Mouse (Mus musculus) forebrain, embryonic 11.5 days (tissue): ENCODE measurements at regions not wholly inside any gene's neighbourhood (a gene's known extent, or its start where the extent isn't known, plus 50 kb on each side); places are given as distances from the start of the nearest gene placed in this dataset.

Source experiments
- ATAC-seq: fragments of 200-750 bp; cut with Nextera tagmentation; replicated peaks from 2 replicates; pipeline ENCODE4 v1.8.0; 2017; ENCODE audit warnings: moderate TSS enrichment; ENCODE audit not compliant: low FRiP score
- DNase-seq: peaks from one replicate; pipeline ENCODE4 v3.0.0-alpha.2; 2017; ENCODE audit warnings: low spot score
- H3K27ac ChIP-seq: fragments of 300-500 bp; sonication (generic); 2 replicates; pipeline ENCODE4 v1.5.1; 2014; ENCODE audit warnings: low read depth, low read length
- H3K27me3 ChIP-seq: fragments of 300-500 bp; sonication (generic); 2 replicates; pipeline ENCODE4 v1.6.1; 2014; ENCODE audit warnings: mild to moderate bottlenecking, low read length, mixed read lengths; ENCODE audit not compliant: control insufficient read depth, insufficient read depth
- H3K36me3 ChIP-seq: fragments of 300-500 bp; sonication (generic); 2 replicates; pipeline ENCODE4 v1.6.1; 2014; ENCODE audit warnings: mild to moderate bottlenecking, low read length, moderate library complexity, mixed read lengths; ENCODE audit not compliant: control insufficient read depth, insufficient read depth
- H3K4me1 ChIP-seq: fragments of 300-500 bp; sonication (generic); replicated peaks from 2 replicates; pipeline ENCODE4 v1.6.1; 2014; ENCODE audit warnings: low read length, mixed read lengths; ENCODE audit not compliant: control insufficient read depth, insufficient read depth
- H3K4me2 ChIP-seq: fragments of 300-500 bp; sonication (generic); 2 replicates; pipeline ENCODE4 v1.6.1; 2014; ENCODE audit warnings: low read depth, mild to moderate bottlenecking, low read length, moderate library complexity, mixed read lengths; ENCODE audit not compliant: severe bottlenecking
- H3K4me3 ChIP-seq: fragments of 300-500 bp; sonication (generic); 2 replicates; pipeline ENCODE4 v1.5.1; 2014; ENCODE audit warnings: low read depth, low read length
- H3K9ac ChIP-seq: fragments of 300-500 bp; sonication (generic); 2 replicates; pipeline ENCODE4 v1.6.1; 2014; ENCODE audit warnings: low read length
- H3K9me3 ChIP-seq: fragments of 300-500 bp; sonication (generic); 2 replicates; pipeline ENCODE4 v1.6.1; 2016; ENCODE audit warnings: low read length, mixed read lengths; ENCODE audit not compliant: control insufficient read depth
- WGBS: fragments of 180-500 bp; shearing (Covaris S2); extraction: QIAGEN DNeasy Blood & Tissue Kit; methylation state at CpG from one replicate; pipeline ENCODE4 v1.1.7; 2014; 5-methylcytosine and 5-hydroxymethylcytosine counted together

DNA sequence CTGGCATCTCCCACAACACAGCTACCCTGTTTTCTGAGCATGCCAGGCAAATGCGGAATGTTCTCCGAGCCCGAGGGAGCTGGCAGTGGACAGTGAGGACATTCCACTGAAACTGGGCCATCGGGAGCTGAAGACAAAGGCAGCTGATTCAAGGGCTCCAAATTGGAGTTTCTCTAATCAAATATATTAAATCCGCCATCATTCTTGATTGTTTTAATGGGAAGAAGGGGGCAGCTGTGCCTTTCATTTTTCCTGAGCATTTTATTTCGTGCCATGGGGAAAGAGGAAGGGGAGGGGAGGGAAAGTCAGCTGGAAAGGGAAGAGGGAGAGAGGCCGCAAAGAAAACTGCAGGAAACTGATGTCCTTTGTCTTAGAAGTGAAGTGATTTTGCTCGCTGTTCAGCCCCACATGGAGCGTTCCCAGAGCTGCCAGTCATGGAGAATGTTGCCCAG is 373.9 kb downstream of the Cog6 start:
- Histone ChIP-seq H3K4me1 (peaks cover 8% of the 10 kb centered on the region), H3K4me2 (no peak overlapping the region), H3K9me3 (no peaks in the 10 kb centered on the region), H3K36me3 (no peaks in the 10 kb centered on the region), H3K9ac (no peak overlapping the region), H3K4me3 (no peak overlapping the region), H3K27ac (no peak overlapping the region), H3K27me3 (no peaks in the 10 kb centered on the region)
- no peak for ATAC-seq
- no peak for DNase-seq
- WGBS = 62% methylated on average over 9 of the region's 9 CpGs

GRCm38 (mm10) chr3:52641226-52642181 is 373.4 kb downstream of the Foxo1 start:
- Histone ChIP-seq H3K4me1 (peaks cover 8% of the 10 kb centered on the region), H3K4me2 (no peak overlapping the region), H3K27me3 (no peaks in the 10 kb centered on the region), H3K36me3 (no peaks in the 10 kb centered on the region), H3K9ac (no peak overlapping the region), H3K9me3 (no peaks in the 10 kb centered on the region), H3K4me3 (no peak overlapping the region), H3K27ac (no peak overlapping the region)
- DNase-seq = no peak
- WGBS = 83% methylated on average over 10 of the region's 10 CpGs
- ATAC-seq = no peak

- Histone ChIP-seq H3K4me1 (peaks cover 8% of the 10 kb centered on the region), H3K36me3 (no peaks in the 10 kb centered on the region), H3K27ac (no peak overlapping the region), H3K4me3 (no peak overlapping the region), H3K9ac (no peak overlapping the region), H3K9me3 (no peaks in the 10 kb centered on the region), H3K27me3 (no peaks in the 10 kb centered on the region), H3K4me2 (no peak overlapping the region)
- DNase-seq (no peak), ATAC-seq (no peak)
- WGBS = 69% methylated on average over 16 of the region's 16 CpGs
Measured at GRCm38 (mm10) chr3:52640250-52641147, 372.4 kb downstream of the Foxo1 start.

- DNase-seq = no peak
- Histone ChIP-seq H3K4me1 (peaks cover 1% of the 10 kb centered on the region), H3K9me3 (no peaks in the 10 kb centered on the region), H3K27ac (no peak overlapping the region), H3K36me3 (no peaks in the 10 kb centered on the region), H3K27me3 (no peaks in the 10 kb centered on the region), H3K4me2 (no peak overlapping the region), H3K9ac (no peak overlapping the region), H3K4me3 (no peak overlapping the region)
- ATAC-seq = no peak
- WGBS = 87% methylated on average over 5 of the region's 5 CpGs
Measured at GRCm38 (mm10) chr3:52638816-52639215, 370.7 kb downstream of the Foxo1 start.

DNA sequence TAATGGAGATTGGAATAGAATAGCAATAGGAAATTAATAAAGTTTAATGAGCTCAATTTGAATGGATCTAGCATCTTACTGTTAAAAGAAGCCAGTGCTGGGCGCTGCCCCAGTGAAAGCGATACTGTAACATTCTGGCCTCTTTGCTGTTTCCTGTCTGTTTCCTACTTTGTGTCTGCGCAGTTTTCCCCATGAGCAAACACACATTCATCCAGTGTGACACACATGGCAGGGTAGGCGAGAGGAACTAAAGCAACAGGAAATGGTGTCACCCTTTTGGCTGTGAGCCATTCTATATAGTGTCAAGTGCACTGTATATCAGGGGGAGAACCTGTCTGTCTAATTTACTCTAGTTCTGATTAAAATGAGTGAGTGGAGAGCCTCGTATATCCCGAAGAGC is 366.2 kb downstream of the Foxo1 start:
- no peaks in the 10 kb centered on the region for H3K36me3 ChIP-seq
- DNase-seq (no peak), ATAC-seq (no peak)
- H3K4me1 ChIP-seq = no peaks in the 10 kb centered on the region
- no peak overlapping the region; the same call in 1 of the 2 replicates for H3K9ac ChIP-seq
- no peak overlapping the region for H3K4me3 ChIP-seq
- WGBS = 71% methylated on average over 6 of the region's 6 CpGs
- H3K27me3 ChIP-seq = no peaks in the 10 kb centered on the region
- no peak overlapping the region for H3K4me2 ChIP-seq
- H3K27ac ChIP-seq = no peak overlapping the region
- no peaks in the 10 kb centered on the region for H3K9me3 ChIP-seq

- Histone ChIP-seq H3K9me3 (no peaks in the 10 kb centered on the region), H3K36me3 (no peaks in the 10 kb centered on the region), H3K9ac (no peak overlapping the region), H3K4me3 (no peak overlapping the region), H3K4me1 (no peaks in the 10 kb centered on the region), H3K4me2 (no peak overlapping the region), H3K27me3 (no peaks in the 10 kb centered on the region), H3K27ac (no peak overlapping the region)
- ATAC-seq (no peak), DNase-seq (no peak)
- 76% methylated on average over 15 of the region's 15 CpGs for WGBS
Measured at GRCm38 (mm10) chr3:52633491-52634100, 365.5 kb downstream of the Foxo1 start.

DNA sequence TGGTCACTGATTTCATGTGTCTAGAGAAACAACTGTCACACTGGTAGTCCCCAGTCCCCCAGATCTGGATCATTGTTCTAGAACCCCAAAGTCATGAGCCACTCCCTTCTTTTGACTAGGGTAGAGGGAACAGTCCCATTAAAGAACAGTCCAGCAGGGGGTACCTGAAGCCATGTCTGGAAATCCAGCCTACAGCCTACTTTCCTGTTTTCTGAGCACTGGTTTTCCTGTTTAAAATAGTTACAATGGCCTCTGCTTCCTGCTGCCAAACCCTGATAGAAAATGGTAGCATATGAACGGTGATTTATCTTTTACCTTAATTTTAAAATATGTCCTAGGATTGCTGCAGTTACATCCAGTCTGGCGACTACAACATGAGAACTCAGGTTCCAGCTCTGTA is 364.5 kb downstream of the Foxo1 start:
- Histone ChIP-seq H3K9me3 (no peaks in the 10 kb centered on the region), H3K9ac (no peak overlapping the region), H3K4me3 (no peak overlapping the region), H3K27ac (no peak overlapping the region), H3K27me3 (no peaks in the 10 kb centered on the region), H3K36me3 (no peaks in the 10 kb centered on the region), H3K4me2 (no peak overlapping the region), H3K4me1 (no peaks in the 10 kb centered on the region)
- ATAC-seq (no peak), DNase-seq (no peak)
- 83% methylated on average over 2 of the region's 2 CpGs for WGBS

DNA sequence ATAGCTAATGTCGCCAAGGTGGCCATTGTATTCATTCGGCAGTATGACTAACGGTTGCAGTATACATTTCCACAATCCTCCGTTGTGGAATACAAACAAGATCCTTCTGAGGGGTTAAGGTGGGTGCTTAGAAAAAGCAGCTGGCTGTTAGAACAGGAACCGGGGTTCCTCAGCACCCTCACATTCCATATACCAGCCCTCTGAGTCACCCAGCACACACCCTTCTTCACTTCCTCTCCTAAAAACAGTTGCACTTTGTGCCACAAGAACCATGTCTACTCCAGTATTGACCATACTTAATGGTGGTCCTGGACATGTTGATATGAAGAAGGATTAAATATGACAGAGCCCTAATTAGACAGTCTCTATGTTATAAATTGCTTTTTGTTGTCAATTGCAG is 362.1 kb downstream of the Foxo1 start:
- Histone ChIP-seq H3K4me3 (no peak overlapping the region), H3K9ac (no peak overlapping the region), H3K4me2 (no peak overlapping the region), H3K36me3 (no peaks in the 10 kb centered on the region), H3K27me3 (no peaks in the 10 kb centered on the region), H3K9me3 (no peaks in the 10 kb centered on the region), H3K27ac (no peak overlapping the region), H3K4me1 (no peaks in the 10 kb centered on the region)
- WGBS = 91% methylated on average over 5 of the region's 5 CpGs
- no peak for ATAC-seq
- DNase-seq = no peak
